Mouse (Mus musculus) mesoderm, embryonic 11.5 days (tissue): ENCODE measurements around the gene Sfrp4.
"Not testable (repeated sequence)": the region's sequence is repeated elsewhere in the genome, so short reads cannot be mapped to it uniquely, and the experiment has no call there.

Source experiments
- DNase-seq: peaks from one replicate; pipeline ENCODE4 v3.0.0-alpha.2; 2012; ENCODE audit warnings: low read depth, low spot score

Gene Sfrp4

DNA sequence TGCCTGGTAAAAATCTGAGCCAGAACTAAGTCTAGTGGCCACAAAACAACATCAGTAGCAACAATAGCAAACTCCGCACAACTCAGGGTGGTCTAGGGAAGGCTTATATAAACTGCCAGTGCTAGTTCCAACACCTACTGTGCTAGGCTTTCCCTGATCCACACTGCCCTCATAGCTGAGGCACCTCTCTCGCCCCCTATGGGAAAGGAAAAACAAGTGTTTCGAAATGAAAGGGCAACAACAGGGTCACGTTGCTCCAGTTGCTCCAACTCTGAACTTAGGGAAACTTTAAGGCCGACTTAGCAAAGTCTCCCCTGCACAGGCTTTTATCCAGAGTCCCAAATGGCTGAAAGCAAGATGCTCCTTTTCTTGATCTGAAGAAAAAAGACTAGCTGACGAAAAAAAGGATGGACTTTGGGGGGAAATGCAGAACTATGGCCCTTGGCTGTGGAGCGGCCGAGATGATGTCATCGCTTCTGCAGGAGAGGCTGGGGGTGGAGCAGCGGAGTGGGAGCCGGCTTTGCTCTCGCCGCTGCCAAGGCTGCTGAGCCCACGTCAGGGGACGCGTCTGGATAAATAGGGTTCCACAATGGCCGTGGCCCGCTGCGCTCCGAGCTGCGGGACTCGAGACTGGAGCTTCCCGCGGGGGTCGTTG is at the start of gene Sfrp4:
Gene Sfrp4 (plus strand): TSS at position 532 of the 655 bp plus-strand sequence.
- peak; percentile 48 for DNase-seq

GRCm38 (mm10) chr13:19574723-19575122 is 48.2 kb upstream of the Sfrp4 start:
- DNase-seq: not testable (repeated sequence)

DNA sequence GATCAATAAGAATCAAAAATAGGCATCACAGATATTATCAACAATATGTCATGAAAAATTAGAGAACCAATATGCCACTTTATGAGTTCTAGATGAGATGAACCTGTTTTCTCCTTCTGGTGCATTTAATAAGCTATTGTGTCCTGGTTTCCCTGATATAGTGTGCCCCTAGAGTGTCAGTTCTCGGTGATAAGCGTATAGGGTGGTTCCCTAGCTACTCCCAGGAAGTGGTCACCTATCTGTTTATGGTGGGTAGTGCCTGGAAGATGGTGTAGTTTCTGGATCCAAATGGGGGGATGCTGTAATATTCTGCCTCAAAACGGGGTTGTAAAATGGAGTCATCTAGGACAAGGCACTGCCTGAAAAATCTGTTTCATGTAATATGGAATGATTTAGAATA is 47.0 kb upstream of the Sfrp4 start:
- no peak for DNase-seq

DNA sequence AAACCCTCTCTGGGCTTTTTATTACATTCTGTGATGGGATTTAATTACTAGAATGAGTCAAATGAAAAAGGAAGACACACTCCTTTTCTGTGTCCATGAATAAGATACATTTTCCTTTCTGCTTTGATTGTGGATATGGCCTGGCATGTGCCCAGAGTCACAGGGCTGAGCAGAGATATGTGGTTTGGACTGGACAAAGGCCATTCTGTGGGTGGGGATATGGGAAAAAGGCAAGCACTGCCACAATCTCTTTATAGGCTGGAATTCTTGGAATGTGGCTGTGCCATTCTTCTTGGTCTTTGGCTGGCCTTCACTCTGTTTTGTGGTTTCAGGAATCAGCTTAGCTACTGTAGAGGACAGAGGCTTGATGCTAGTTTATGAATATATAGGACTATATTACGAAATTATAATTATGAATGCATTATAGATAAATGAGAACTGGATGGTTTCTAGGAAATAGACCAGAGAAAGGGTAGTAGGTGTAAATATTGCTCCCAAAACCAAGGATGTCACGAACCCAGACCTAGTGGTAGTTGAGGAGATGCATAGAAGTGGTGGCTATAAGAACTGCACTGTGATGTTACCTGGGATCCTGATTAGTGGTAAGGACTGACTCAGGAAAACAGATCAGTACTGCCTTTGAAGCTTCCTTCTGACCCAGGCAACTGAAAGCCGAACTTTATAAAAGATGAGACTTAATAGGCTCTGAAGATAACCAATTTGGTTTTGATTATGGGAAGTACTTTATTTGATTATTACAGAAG is 31.7 kb upstream of the Sfrp4 start:
- DNase-seq: peak; percentile 2

GRCm38 (mm10) chr13:19595141-19595540 is 27.8 kb upstream of the Sfrp4 start:
- DNase-seq: no peak

DNA sequence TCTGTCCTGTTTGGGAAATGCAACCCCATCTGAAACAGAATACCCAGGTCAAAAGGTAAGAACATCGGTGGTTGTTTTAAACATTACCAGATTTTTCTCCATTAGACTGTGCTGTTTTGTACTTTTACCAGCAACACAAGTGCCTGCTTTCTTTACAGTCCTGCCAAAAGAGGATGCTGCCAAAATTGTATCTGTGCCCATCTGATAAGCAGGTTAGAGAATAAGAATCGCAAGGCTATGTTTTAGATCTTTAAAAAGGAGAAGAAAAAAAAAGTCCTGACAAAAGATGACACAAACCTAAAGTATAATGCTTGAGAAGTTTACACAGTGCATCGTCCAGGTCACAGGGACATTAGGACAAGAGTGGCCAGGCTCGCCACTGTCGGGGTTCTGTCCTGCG is 23.7 kb upstream of the Sfrp4 start:
- DNase-seq: no peak

- no peak for DNase-seq
Observed at GRCm38 (mm10) chr13:19602531-19602930, 20.4 kb upstream of the Sfrp4 start.

DNA sequence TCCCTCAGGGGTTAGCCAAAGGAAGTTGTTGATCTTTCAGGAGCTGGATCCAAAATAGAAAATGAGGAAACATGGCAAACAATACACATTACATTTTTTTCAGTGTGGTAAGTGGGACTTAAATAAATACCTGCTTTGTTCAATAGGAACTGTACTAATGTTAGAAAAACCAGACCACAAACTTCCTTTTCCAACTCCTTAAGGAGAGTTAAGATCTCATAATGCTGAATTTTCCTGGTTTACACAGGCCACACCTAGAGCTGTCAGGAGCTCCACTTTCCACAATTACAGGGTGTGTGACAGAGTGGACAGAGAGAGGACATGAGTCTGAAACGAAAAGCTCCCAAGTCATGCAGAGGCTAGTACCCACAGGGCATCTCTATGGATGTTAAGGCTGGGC is 19.2 kb upstream of the Sfrp4 start:
- DNase-seq: no peak

GRCm38 (mm10) chr13:19604916-19605315 is 18.0 kb upstream of the Sfrp4 start:
- no peak for DNase-seq

DNA sequence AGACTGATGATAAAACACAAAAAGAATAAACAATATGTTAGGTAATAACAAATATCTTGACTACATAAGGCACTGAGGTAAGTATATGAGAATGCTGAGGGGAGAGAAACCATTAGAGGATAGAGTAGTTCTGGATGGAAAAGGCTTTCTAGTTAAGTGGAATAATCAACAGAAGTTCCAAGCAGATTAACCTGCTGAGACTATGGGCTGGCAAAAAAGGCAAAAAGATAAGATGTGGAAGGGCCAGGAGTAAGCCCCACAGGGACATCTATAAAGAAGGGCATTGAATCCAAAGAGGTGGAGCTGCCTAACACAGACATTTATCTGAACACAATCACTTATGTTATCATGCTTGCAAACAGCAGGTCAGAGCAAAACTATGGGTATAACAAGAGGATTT is 14.8 kb upstream of the Sfrp4 start:
- no peak for DNase-seq

GRCm38 (mm10) chr13:19612348-19612747 is 10.6 kb upstream of the Sfrp4 start:
- peak; percentile 51 for DNase-seq

DNA sequence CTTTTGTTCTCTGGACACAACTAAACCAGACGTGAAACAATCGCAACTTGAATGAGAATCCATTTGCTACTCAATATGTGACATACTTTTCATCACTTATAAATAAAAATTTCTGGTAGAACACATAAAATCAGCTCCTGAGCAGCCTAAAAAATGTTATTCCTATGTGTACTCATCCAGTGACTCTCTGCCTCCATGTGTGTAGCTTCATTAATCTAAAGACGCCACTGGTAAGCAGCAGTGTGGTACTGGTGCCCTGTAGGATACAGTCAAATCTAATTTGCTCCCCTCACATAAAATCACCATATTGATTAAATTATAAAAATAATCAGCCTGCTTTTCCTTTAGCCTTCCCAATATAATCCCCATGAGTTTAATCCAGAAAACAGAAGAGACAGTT is 9.9 kb upstream of the Sfrp4 start:
- DNase-seq: no peak

GRCm38 (mm10) chr13:19613426-19613825 is 9.5 kb upstream of the Sfrp4 start:
- no peak for DNase-seq

DNA sequence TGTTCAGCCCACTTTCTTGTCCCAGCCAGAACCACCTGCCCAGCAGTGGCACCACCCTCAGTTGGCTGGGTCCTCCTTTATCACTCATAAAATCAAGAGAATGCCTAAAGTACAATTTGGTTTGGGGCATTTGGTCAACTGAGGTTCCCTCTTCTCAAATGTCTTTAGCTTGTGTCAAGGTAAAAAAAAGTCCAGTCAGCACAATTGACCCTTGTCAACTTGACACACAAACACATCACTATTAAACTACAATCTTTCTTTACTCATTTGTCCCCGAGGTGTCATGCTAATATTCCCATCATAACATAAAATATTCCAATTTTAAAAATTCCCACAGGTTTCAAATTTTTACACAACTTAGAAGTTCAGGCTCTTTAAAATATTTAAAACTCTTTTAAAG is 8.6 kb upstream of the Sfrp4 start:
- DNase-seq: no peak

- no peak for DNase-seq
Observed at GRCm38 (mm10) chr13:19618081-19618480, 4.8 kb upstream of the Sfrp4 start.

- no peak for DNase-seq
Observed at GRCm38 (mm10) chr13:19618841-19619215, 4.1 kb upstream of the Sfrp4 start.

- peak; percentile 83 for DNase-seq
Observed at GRCm38 (mm10) chr13:19619216-19619927, 3.5 kb upstream of the Sfrp4 start, which contains the start of gene Epdr1. TSS of gene Epdr1 (minus strand) at chr13:19619927.

- DNase-seq: peak; percentile 31
Observed at GRCm38 (mm10) chr13:19623228-19623905, 463 bp downstream of the Sfrp4 start.

- no peak for DNase-seq
Observed at GRCm38 (mm10) chr13:19624632-19625320, 1.9 kb downstream of the Sfrp4 start.

DNA sequence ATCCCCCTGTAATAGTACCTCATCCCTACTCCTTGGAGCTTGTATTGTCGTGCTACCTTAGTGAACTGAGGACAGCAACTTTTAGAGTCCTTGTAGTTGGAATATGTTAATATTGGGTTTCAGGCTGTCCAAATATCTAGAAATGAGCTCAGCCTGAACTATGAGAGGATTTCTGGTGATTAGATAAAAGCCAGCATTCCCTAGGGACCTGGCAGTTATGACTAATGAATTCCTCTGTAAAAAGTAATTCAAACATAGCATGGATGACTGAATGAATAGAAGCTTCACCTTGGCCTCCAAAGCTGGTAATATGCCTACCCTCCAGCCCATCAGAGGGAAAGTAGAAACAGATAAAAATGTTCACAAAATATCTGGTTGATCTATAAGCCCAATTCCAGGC is 3.6 kb downstream of the Sfrp4 start:
- no peak for DNase-seq
